Mouse (Mus musculus) forebrain, embryonic 14.5 days (tissue): Measurements from ENCODE around the gene Dpf3. TPM values are rescaled to one million over a fixed set of nuclear protein-coding genes. Genes with fewer than 3 reads are reported as not detected.

ENCODE experiments used
- ATAC-seq: fragments of 200-750 bp; cut with Nextera tagmentation; 2 replicates; pipeline ENCODE4 v1.8.0; 2017; ENCODE audit warnings: mild to moderate bottlenecking, moderate library complexity
- DNase-seq: peaks from one replicate; pipeline ENCODE4 v3.0.0-alpha.2; 2015; ENCODE audit warnings: low spot score
- H3K27ac ChIP-seq: fragments of 300-500 bp; sonication (generic); 2 replicates; pipeline ENCODE4 v1.5.1; 2014; ENCODE audit warnings: low read depth, mild to moderate bottlenecking, control low read depth, low read length, moderate library complexity
- H3K27me3 ChIP-seq: fragments of 300-500 bp; sonication (generic); replicated peaks from 2 replicates; pipeline ENCODE4 v1.6.1; 2014; ENCODE audit warnings: low read length, control low read depth, mixed read lengths; ENCODE audit not compliant: control insufficient read depth, insufficient read depth
- H3K36me3 ChIP-seq: fragments of 300-500 bp; sonication (generic); 2 replicates; pipeline ENCODE4 v1.6.1; 2014; ENCODE audit warnings: low read length, control low read depth; ENCODE audit not compliant: control insufficient read depth, insufficient read depth
- H3K4me1 ChIP-seq: fragments of 300-500 bp; sonication (generic); 2 replicates; pipeline ENCODE4 v1.6.1; 2014; ENCODE audit warnings: antibody characterized with exemption, low read length, control low read depth; ENCODE audit not compliant: control insufficient read depth, insufficient read depth
- H3K4me2 ChIP-seq: fragments of 300-500 bp; sonication (generic); 2 replicates; pipeline ENCODE4 v1.6.1; 2014; ENCODE audit warnings: mild to moderate bottlenecking, control low read depth, low read length
- H3K4me3 ChIP-seq: fragments of 300-500 bp; sonication (generic); 2 replicates; pipeline ENCODE4 v1.5.1; 2014; ENCODE audit warnings: low read depth, low read length, control low read depth
- H3K9ac ChIP-seq: fragments of 300-500 bp; sonication (generic); 2 replicates; pipeline ENCODE4 v1.6.1; 2014; ENCODE audit warnings: mild to moderate bottlenecking, low read length, control low read depth, moderate library complexity
- H3K9me3 ChIP-seq: fragments of 300-500 bp; sonication (generic); replicated peaks from 2 replicates; pipeline ENCODE4 v1.6.1; 2016; ENCODE audit warnings: low read length, control low read depth, mixed read lengths; ENCODE audit not compliant: control insufficient read depth
- WGBS: fragments of 180-500 bp; shearing (Covaris S2); extraction: QIAGEN DNeasy Blood & Tissue Kit; methylation state at CpG from one replicate; pipeline ENCODE4 v1.1.7; 2014; 5-methylcytosine and 5-hydroxymethylcytosine counted together
- polyA plus RNA-seq: library from polyadenylated mRNA; unstranded; fragments of >200 nt; fragmentation: Nextera tagmentation; extraction: Ambion mirVana; gene quantifications from 2 replicates; pipeline ENCODE4 v1.2.1, GENCODE M21; 2014

Gene Dpf3
- polyA plus RNA-seq, 1 experiment from 2014 or later, result 7.8 TPM

DNA sequence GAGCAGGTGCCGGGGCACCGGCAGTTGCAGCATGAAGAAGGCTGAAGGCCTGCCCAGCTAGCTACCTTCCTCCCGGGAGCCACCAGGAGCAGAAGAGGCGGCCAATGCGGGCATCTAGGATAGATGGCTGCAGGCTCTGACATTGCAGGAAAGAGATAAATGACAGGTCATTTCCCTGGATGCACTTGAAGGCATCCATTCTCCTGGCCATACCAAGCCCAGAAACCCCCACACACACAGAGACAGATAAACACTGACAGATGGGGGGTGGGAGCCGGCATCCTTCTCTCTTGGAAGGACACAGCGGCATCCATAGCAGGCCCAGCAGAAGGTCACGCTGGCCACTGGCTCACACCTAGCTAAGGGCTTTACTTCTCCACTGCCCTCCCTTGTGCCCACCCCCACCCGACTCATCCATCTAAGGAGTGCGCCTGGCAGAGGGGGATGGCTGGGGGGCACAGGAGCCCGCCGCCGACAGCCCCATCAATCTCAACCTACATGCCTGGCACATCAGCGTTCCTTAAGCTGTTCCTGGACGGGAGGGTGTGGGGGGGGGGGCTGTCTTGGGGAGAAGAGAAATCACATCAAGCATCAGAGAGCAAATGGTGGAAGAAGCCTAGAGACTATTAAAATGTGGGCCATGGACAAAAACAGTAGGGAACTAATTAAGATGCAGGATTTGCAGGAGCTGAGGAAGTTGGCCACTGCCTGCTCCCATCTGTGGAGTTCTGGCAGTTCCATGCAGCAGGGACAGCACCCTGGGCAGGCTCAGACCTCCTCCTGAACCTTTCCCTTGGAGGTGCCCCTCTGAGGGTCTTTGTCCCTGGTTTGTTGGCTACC is 145.3 kb downstream of the Dpf3 start:
- no peak; the same call in 1 of the 2 replicates for ATAC-seq
- H3K4me1 ChIP-seq, result peaks cover 7% of the 10 kb centered on the region
- no peaks in the 10 kb centered on the region for H3K9me3 ChIP-seq
- H3K27ac ChIP-seq, result peak overlapping the region; percentile 10; the same call in 1 of the 2 replicates
- H3K27me3 ChIP-seq, result no peaks in the 10 kb centered on the region
- DNase-seq, result peak; percentile 44
- no peak overlapping the region for H3K4me3 ChIP-seq
- H3K36me3 ChIP-seq, result no peaks in the 10 kb centered on the region
- H3K9ac ChIP-seq, result no peak overlapping the region
- H3K4me2 ChIP-seq, result no peak overlapping the region
- WGBS, result 63% methylated on average over 15 of the region's 15 CpGs

DNA sequence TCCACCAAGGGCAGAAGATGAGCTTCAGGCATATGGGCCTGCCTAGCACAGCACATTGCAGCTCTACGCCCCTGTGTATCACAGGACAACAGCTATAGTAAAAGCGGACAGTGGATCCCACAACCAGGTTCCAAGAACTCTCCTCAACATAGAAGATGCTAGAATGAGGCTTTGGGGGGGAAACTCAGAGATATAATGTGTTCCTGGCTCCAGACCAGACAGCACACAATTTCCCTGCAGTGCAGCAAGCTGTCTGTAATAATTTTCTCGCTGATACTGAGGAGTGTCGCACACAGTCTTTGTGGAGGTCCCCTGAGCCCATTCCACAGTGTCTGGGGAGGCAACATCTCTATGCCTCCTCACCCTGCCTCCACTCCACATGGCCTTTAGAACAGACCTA is 146.6 kb downstream of the Dpf3 start:
- DNase-seq (no peak), ATAC-seq (no peak)
- 88% methylated on average over 4 of the region's 4 CpGs for WGBS
- no peak overlapping the region for H3K4me3 ChIP-seq
- no peaks in the 10 kb centered on the region for H3K36me3 ChIP-seq
- no peak overlapping the region for H3K4me2 ChIP-seq
- H3K9me3 ChIP-seq, result no peaks in the 10 kb centered on the region
- H3K9ac ChIP-seq, result no peak overlapping the region
- H3K4me1 ChIP-seq, result peaks cover 11% of the 10 kb centered on the region
- H3K27me3 ChIP-seq, result no peaks in the 10 kb centered on the region
- H3K27ac ChIP-seq, result no peak overlapping the region

DNA sequence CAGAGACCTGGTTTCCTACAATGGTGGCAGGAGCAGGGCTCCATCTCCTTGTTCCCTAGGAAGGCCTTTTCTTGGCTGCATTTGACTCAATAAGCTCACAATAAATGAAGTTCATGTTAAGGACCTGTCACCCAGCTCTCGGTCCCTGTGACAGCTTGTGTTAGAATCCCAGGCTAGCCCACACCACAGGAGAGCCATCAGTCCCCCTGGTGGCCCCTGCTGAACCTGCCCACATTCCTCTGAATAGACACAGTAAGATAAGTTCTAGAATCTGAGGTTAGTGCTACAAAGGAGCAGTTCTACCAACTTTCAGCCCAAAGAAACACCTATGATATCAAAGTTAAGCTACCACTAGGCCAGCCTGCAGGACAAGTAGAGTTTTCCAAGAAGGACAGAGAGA is 149.2 kb downstream of the Dpf3 start:
- no peaks in the 10 kb centered on the region for H3K9me3 ChIP-seq
- H3K4me3 ChIP-seq, result no peak overlapping the region
- H3K27ac ChIP-seq, result peak overlapping the region; percentile 78
- WGBS, result 83% methylated on average over 1 of the region's 1 CpGs
- ATAC-seq (no peak), DNase-seq (no peak)
- no peaks in the 10 kb centered on the region for H3K27me3 ChIP-seq
- no peaks in the 10 kb centered on the region for H3K36me3 ChIP-seq
- no peak overlapping the region for H3K4me2 ChIP-seq
- no peak overlapping the region for H3K9ac ChIP-seq
- peaks cover 11% of the 10 kb centered on the region for H3K4me1 ChIP-seq

DNA sequence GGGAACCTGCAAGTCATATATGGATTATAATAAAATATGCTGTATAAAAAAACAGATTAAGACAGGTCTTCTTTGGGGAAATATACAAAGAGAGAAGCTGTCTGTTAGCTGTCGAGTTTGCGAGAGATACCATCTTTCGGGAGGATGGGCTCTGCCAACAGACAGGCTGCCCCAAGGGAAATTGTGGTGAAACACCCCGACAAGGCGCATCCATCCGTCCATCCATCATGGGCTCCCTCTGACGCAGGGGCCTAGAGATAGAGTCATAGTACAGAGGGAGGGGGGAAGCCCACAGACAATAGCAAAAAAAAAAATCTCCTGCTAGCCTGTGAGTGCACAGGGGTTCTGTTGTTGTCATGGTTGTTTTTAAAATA is 149.8 kb downstream of the Dpf3 start:
- DNase-seq (peak; percentile 29), ATAC-seq (0 out of 2 replicates have a peak, but pooled peaks have one; percentile 23)
- 0 out of 2 replicates have a peak overlapping the region, but pooled peaks have one; percentile 17 for H3K9ac ChIP-seq
- peak overlapping the region; percentile 23; the same call in 1 of the 2 replicates for H3K4me2 ChIP-seq
- no peaks in the 10 kb centered on the region for H3K9me3 ChIP-seq
- H3K36me3 ChIP-seq, result no peaks in the 10 kb centered on the region
- H3K4me3 ChIP-seq, result no peak overlapping the region
- no peaks in the 10 kb centered on the region for H3K27me3 ChIP-seq
- WGBS, result 54% methylated on average over 7 of the region's 7 CpGs
- H3K4me1 ChIP-seq, result peaks cover 11% of the 10 kb centered on the region
- peak overlapping the region; percentile 78 for H3K27ac ChIP-seq

DNA sequence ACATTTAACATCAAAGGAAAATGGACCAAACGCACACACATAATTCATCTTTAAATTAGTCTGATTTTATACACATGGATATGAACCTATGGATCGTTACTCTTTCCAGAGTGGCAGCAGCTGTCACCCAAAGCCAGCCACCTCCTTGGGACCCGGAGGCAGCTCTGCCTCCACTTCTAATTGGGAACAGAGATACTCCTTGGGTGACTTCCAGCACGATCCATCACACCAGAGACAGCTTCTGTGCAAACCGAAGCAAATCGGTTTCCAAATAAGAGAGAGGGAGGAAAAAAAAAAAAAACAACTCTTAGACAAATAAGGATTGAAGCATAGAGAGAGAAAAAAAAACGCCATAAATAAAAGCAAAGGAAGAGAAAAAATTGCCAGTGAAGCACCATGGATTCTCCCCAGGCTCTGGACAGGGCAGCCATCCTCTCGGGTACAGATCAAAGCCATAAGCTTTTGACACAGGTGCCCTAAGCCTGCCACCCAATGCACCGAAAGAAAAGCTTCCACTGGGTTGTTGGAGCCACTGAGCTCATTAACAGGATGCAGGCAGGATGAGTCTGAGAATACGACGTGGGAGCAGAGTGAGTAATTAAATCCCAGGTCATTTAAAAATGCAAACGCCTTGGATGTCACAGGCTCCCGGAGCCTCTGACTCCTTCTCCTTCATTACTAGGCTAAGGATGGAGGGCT is 150.3 kb downstream of the Dpf3 start:
- H3K4me1 ChIP-seq, result peaks cover 11% of the 10 kb centered on the region
- no peaks in the 10 kb centered on the region for H3K27me3 ChIP-seq
- H3K27ac ChIP-seq, result peak overlapping the region; percentile 78
- H3K4me3 ChIP-seq, result no peak overlapping the region
- H3K36me3 ChIP-seq, result no peaks in the 10 kb centered on the region
- 19% methylated on average over 13 of the region's 13 CpGs for WGBS
- peak overlapping the region; percentile 23; the same call in 1 of the 2 replicates for H3K4me2 ChIP-seq
- H3K9me3 ChIP-seq, result no peaks in the 10 kb centered on the region
- DNase-seq, result peak; percentile 63
- peak; percentile 50; the same call in 1 of the 2 replicates for ATAC-seq
- H3K9ac ChIP-seq, result no peak overlapping the region

DNA sequence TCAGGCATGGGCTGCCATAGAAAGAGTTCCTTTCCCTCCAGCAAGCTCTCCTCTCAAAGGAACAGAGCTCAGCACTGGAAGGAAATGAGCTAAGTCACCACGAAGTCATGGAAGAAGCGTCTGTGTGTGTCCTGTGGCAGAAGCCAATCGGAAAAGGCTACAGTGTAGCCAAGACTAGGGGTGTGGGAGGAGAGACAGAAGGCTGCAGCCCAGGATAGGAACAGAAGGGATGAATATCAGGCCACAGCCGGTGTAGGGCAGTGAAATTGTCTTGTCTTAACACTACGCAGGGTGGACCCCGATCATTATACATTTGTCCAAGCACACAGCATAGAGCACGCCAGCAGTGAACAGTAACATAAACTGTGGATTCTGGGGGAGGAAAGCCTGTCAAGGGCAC is 157.5 kb downstream of the Dpf3 start:
- peaks cover 3% of the 10 kb centered on the region; the same call in 1 of the 2 replicates for H3K4me1 ChIP-seq
- H3K9ac ChIP-seq, result no peak overlapping the region
- no peaks in the 10 kb centered on the region for H3K27me3 ChIP-seq
- no peak for DNase-seq
- no peaks in the 10 kb centered on the region for H3K36me3 ChIP-seq
- no peaks in the 10 kb centered on the region for H3K9me3 ChIP-seq
- WGBS, result 81% methylated on average over 7 of the region's 7 CpGs
- ATAC-seq, result no peak
- H3K4me3 ChIP-seq, result no peak overlapping the region
- H3K4me2 ChIP-seq, result no peak overlapping the region
- no peak overlapping the region for H3K27ac ChIP-seq

DNA sequence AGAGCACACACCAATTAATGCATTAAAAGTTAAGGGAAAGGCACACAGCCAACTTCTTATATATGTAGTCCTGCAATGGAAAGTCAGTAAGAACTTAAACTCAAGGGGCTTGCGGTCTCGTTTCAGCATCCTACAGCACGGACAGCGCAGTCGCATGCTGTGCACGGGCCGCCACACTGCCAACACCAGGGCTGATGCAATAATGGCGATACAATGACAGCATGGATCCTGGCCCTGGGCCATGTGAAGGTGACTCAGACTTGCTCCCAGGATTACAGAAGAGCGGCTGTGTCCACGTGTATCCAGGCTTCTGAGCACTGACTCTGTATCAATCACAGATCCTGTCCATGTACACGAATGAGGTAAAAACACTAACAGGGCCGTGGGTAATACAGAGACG is 158.6 kb downstream of the Dpf3 start:
- ATAC-seq (no peak), DNase-seq (peak; percentile 31)
- no peaks in the 10 kb centered on the region for H3K9me3 ChIP-seq
- H3K4me1 ChIP-seq, result peaks cover 3% of the 10 kb centered on the region; the same call in 1 of the 2 replicates
- no peaks in the 10 kb centered on the region for H3K36me3 ChIP-seq
- H3K4me2 ChIP-seq, result no peak overlapping the region
- WGBS, result 57% methylated on average over 13 of the region's 13 CpGs
- H3K4me3 ChIP-seq, result no peak overlapping the region
- no peak overlapping the region for H3K9ac ChIP-seq
- H3K27me3 ChIP-seq, result no peaks in the 10 kb centered on the region
- no peak overlapping the region for H3K27ac ChIP-seq

DNA sequence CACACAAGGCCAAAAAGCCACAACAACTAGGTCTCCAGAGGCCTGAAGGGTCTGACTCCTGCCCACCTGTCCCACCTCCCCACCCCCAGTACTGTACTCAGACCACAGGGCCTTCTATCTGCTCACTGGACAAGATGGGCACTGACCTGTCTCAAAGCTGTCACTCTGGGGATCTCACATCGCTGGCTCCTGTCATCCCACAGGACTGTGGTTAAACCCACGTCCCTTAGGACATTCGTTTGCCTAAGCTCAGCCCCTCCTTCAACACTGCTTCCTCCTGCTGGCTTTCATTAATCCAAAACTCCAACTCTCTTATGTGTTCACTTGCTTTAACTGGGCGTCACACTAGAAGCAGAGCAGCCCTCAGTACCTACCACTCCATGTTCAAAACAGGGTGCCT is 159.0 kb downstream of the Dpf3 start:
- Histone ChIP-seq H3K27me3 (no peaks in the 10 kb centered on the region), H3K9me3 (no peaks in the 10 kb centered on the region), H3K36me3 (no peaks in the 10 kb centered on the region), H3K9ac (no peak overlapping the region), H3K4me1 (peaks cover 3% of the 10 kb centered on the region; the same call in 1 of the 2 replicates), H3K27ac (no peak overlapping the region), H3K4me3 (no peak overlapping the region), H3K4me2 (no peak overlapping the region)
- WGBS, result 60% methylated on average over 4 of the region's 4 CpGs
- DNase-seq, result no peak
- no peak for ATAC-seq

DNA sequence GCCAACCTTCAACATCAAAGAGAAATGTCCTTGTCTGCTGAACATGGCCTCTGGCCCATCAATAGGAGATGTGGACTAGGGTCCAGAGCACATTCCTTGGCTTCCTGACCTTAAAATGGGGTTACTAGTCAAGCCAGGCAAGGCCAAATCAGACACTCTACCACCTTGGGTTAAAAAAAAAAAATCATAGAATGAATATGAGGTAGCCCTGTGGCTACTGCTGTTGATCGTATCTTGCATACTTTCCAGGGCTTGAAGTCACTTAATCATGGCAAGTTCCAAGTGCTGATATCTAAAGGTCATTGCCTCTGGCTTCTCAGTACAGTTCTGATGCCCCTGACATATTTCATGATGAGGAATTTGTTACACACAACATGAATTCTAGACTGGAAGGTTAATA is 160.1 kb downstream of the Dpf3 start:
- 100% methylated on average over 1 of the region's 1 CpGs for WGBS
- ATAC-seq (no peak), DNase-seq (no peak)
- peaks cover 3% of the 10 kb centered on the region; the same call in 1 of the 2 replicates for H3K4me1 ChIP-seq
- no peak overlapping the region for H3K27ac ChIP-seq
- H3K27me3 ChIP-seq, result no peaks in the 10 kb centered on the region
- H3K9ac ChIP-seq, result no peak overlapping the region
- H3K36me3 ChIP-seq, result no peaks in the 10 kb centered on the region
- no peaks in the 10 kb centered on the region for H3K9me3 ChIP-seq
- no peak overlapping the region for H3K4me2 ChIP-seq
- H3K4me3 ChIP-seq, result no peak overlapping the region
